Mouse (Mus musculus) intestine, embryonic 14.5 days (tissue): ENCODE data around the gene Rnaseh2a. TPM values are rescaled to one million over a fixed set of nuclear protein-coding genes. Genes with fewer than 3 reads are reported as not detected.

Experiments used
- ATAC-seq: fragments of 200-750 bp; cut with Nextera tagmentation; replicated peaks from 2 replicates; pipeline ENCODE4 v1.8.0; 2017; ENCODE audit warnings: low read depth, moderate number of reproducible peaks, moderate TSS enrichment, moderate library complexity; ENCODE audit not compliant: low FRiP score, low TSS enrichment
- DNase-seq: peaks from one replicate; pipeline ENCODE4 v3.0.0-alpha.2; 2018; ENCODE audit warnings: low spot score
- H3K27ac ChIP-seq: fragments of 300-500 bp; sonication (generic); 2 replicates; pipeline ENCODE4 v1.5.1; 2014; ENCODE audit warnings: low read depth, mild to moderate bottlenecking, control low read depth
- H3K27me3 ChIP-seq: fragments of 300-500 bp; sonication (generic); replicated peaks from 2 replicates; pipeline ENCODE4 v1.6.1; 2014; ENCODE audit warnings: low read length, control low read depth; ENCODE audit not compliant: control insufficient read depth, insufficient read depth
- H3K36me3 ChIP-seq: fragments of 300-500 bp; sonication (generic); 2 replicates; pipeline ENCODE4 v1.6.1; 2014; ENCODE audit warnings: low read length, control low read depth; ENCODE audit not compliant: control insufficient read depth, insufficient read depth
- H3K4me1 ChIP-seq: fragments of 300-500 bp; sonication (generic); replicated peaks from 2 replicates; pipeline ENCODE4 v1.6.1; 2014; ENCODE audit warnings: low read length, control low read depth, mixed read lengths; ENCODE audit not compliant: control insufficient read depth, insufficient read depth
- H3K4me2 ChIP-seq: fragments of 300-500 bp; sonication (generic); 2 replicates; pipeline ENCODE4 v1.6.1; 2014; ENCODE audit warnings: low read length
- H3K4me3 ChIP-seq: fragments of 300-500 bp; sonication (generic); 2 replicates; pipeline ENCODE4 v1.5.1; 2014; ENCODE audit warnings: low read depth, low read length, control low read depth, mixed read lengths
- H3K9ac ChIP-seq: fragments of 300-500 bp; sonication (generic); 2 replicates; pipeline ENCODE4 v1.6.1; 2014; ENCODE audit warnings: mild to moderate bottlenecking, low read length
- H3K9me3 ChIP-seq: fragments of 300-500 bp; sonication (generic); 2 replicates; pipeline ENCODE4 v1.6.1; 2016; ENCODE audit warnings: low read length, control low read depth; ENCODE audit not compliant: control insufficient read depth
- WGBS: fragments of 180-500 bp; shearing (Covaris S2); extraction: QIAGEN DNeasy Blood & Tissue Kit; methylation state at CpG from one replicate; pipeline ENCODE4 v1.1.7; 2014; 5-methylcytosine and 5-hydroxymethylcytosine counted together
- polyA plus RNA-seq: library from polyadenylated mRNA; unstranded; fragments of >200 nt; fragmentation: Nextera tagmentation; extraction: Ambion mirVana; gene quantifications from 2 replicates; pipeline ENCODE4 v1.2.1, GENCODE M21; 2014

The Rnaseh2a gene
- polyA plus RNA-seq, 1 experiment from 2014 or later = 132 TPM

- ATAC-seq (no peak), DNase-seq (no peak)
- H3K27me3 ChIP-seq = no peaks in the 10 kb centered on the region
- 0 out of 2 replicates have a peak, but pooled peaks cover 18% of the 10 kb centered on the region for H3K36me3 ChIP-seq
- 80% methylated on average over 4 of the region's 4 CpGs for WGBS
- no peak overlapping the region for H3K4me2 ChIP-seq
- no peak overlapping the region for H3K4me3 ChIP-seq
- peaks cover 14% of the 10 kb centered on the region for H3K4me1 ChIP-seq
- no peak overlapping the region for H3K9ac ChIP-seq
- H3K9me3 ChIP-seq = no peaks in the 10 kb centered on the region
- no peak overlapping the region for H3K27ac ChIP-seq
These were observed 5.6 kb downstream of the Rnaseh2a start for GRCm38 (mm10) chr8:84963952-84964351.

- 92% methylated on average over 7 of the region's 7 CpGs for WGBS
- Histone ChIP-seq H3K9ac (no peak overlapping the region), H3K9me3 (no peaks in the 10 kb centered on the region), H3K27ac (no peak overlapping the region), H3K4me3 (no peak overlapping the region), H3K36me3 (peaks cover 36% of the 10 kb centered on the region), H3K4me2 (no peak overlapping the region), H3K27me3 (no peaks in the 10 kb centered on the region), H3K4me1 (peaks cover under 1% of the 10 kb centered on the region; the same call in 1 of the 2 replicates)
- ATAC-seq = no peak
- DNase-seq = no peak
These were observed 9.8 kb downstream of the Rnaseh2a start for GRCm38 (mm10) chr8:84959811-84960210.

GRCm38 (mm10) chr8:84956768-84957167, 12.8 kb downstream of the Rnaseh2a start:
- Histone ChIP-seq H3K27ac (no peak overlapping the region), H3K4me1 (no peaks in the 10 kb centered on the region), H3K4me3 (no peak overlapping the region), H3K4me2 (no peak overlapping the region), H3K9ac (no peak overlapping the region), H3K9me3 (no peaks in the 10 kb centered on the region), H3K36me3 (peaks cover 31% of the 10 kb centered on the region), H3K27me3 (peaks cover 12% of the 10 kb centered on the region; the same call in 1 of the 2 replicates)
- DNase-seq (peak; percentile 88), ATAC-seq (no peak)
- 55% methylated on average over 2 of the region's 2 CpGs for WGBS

- no peaks in the 10 kb centered on the region for H3K4me1 ChIP-seq
- H3K9me3 ChIP-seq = no peaks in the 10 kb centered on the region
- H3K9ac ChIP-seq = no peak overlapping the region
- H3K4me3 ChIP-seq = no peak overlapping the region
- peaks cover 9% of the 10 kb centered on the region; the same call in 1 of the 2 replicates for H3K36me3 ChIP-seq
- DNase-seq = no peak
- H3K4me2 ChIP-seq = no peak overlapping the region
- H3K27me3 ChIP-seq = peaks cover 35% of the 10 kb centered on the region
- no peak overlapping the region for H3K27ac ChIP-seq
- no peak for ATAC-seq
- WGBS = 9% methylated on average over 18 of the region's 18 CpGs
These were observed 16.8 kb downstream of the Rnaseh2a start for GRCm38 (mm10) chr8:84952612-84953255.

GRCm38 (mm10) chr8:84949753-84950152, 19.8 kb downstream of the Rnaseh2a start:
- Histone ChIP-seq H3K36me3 (no peaks in the 10 kb centered on the region), H3K27me3 (peaks cover 64% of the 10 kb centered on the region), H3K4me1 (0 out of 2 replicates have a peak, but pooled peaks cover 4% of the 10 kb centered on the region), H3K9ac (no peak overlapping the region), H3K4me2 (no peak overlapping the region), H3K27ac (no peak overlapping the region), H3K9me3 (0 out of 2 replicates have a peak, but pooled peaks cover 2% of the 10 kb centered on the region), H3K4me3 (no peak overlapping the region)
- 22% methylated on average over 12 of the region's 12 CpGs for WGBS
- no peak for DNase-seq
- ATAC-seq = no peak

- no peak overlapping the region for H3K4me3 ChIP-seq
- 12% methylated on average over 9 of the region's 9 CpGs for WGBS
- H3K27me3 ChIP-seq = peaks cover 72% of the 10 kb centered on the region
- H3K4me1 ChIP-seq = 0 out of 2 replicates have a peak, but pooled peaks cover 4% of the 10 kb centered on the region
- H3K4me2 ChIP-seq = no peak overlapping the region
- no peak overlapping the region for H3K9ac ChIP-seq
- 0 out of 2 replicates have a peak, but pooled peaks cover 2% of the 10 kb centered on the region for H3K9me3 ChIP-seq
- peak; percentile 92 for DNase-seq
- H3K36me3 ChIP-seq = no peaks in the 10 kb centered on the region
- no peak overlapping the region for H3K27ac ChIP-seq
- no peak for ATAC-seq
These were observed 22.4 kb downstream of the Rnaseh2a start for GRCm38 (mm10) chr8:84947241-84947545.

GRCm38 (mm10) chr8:84946528-84947240, 22.9 kb downstream of the Rnaseh2a start, which contains the start of gene Rtbdn:
TSS of gene Rtbdn (plus strand) at chr8:84946991.
- Histone ChIP-seq H3K4me1 (0 out of 2 replicates have a peak, but pooled peaks cover 4% of the 10 kb centered on the region), H3K9me3 (0 out of 2 replicates have a peak, but pooled peaks cover 2% of the 10 kb centered on the region), H3K9ac (no peak within 1 kb of the TSS), H3K4me3 (peak within 1 kb of the TSS; percentile 33), H3K27me3 (peaks cover 74% of the 10 kb centered on the region), H3K27ac (no peak within 1 kb of the TSS), H3K4me2 (peak within 1 kb of the TSS; percentile 57), H3K36me3 (no peaks in the 10 kb centered on the region)
- 10% methylated on average over 17 of the region's 17 CpGs for WGBS
- DNase-seq (no peak), ATAC-seq (no peak)

GRCm38 (mm10) chr8:84945633-84946527, 23.7 kb downstream of the Rnaseh2a start:
- Histone ChIP-seq H3K27me3 (peaks cover 73% of the 10 kb centered on the region), H3K27ac (no peak overlapping the region), H3K4me2 (peak overlapping the region; percentile 57), H3K36me3 (no peaks in the 10 kb centered on the region), H3K9me3 (0 out of 2 replicates have a peak, but pooled peaks cover 2% of the 10 kb centered on the region), H3K9ac (no peak overlapping the region), H3K4me1 (0 out of 2 replicates have a peak, but pooled peaks cover 4% of the 10 kb centered on the region), H3K4me3 (peak overlapping the region; percentile 33)
- DNase-seq = peak; percentile 66
- WGBS = under 1% methylated on average over 46 of the region's 67 CpGs
- ATAC-seq = peak; percentile 30; the same call in 1 of the 2 replicates
